In the genomic region with DNA sequence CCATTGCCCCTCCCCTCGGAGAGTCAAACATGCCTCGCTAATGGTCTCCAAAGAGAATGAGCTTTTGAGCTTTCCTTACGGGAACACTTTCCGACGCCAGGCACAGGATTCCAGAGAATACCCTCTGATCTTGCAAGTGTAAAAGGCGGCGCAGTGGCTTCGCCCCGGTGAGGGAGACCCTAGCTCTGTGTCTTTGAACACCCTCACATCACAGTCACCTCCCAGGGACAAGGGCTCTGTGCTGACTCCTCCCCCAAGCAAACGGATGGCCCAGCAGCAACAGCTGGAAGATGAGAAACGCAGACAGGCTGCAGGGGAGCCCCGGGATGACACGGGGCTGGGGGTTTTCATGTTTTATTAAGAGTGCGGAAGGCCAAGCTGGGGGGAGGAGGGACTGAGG, we compare ENCODE assay signal across 11 mouse cellular contexts. TPM values are rescaled to one million over a fixed set of nuclear protein-coding genes. Genes with fewer than 3 reads are reported as not detected.
DNase-seq lines count a peak whose midpoint lies in the region; ATAC-seq and TF ChIP-seq lines count a peak whose summit lies in the region.
"Had no signal": no experiment of that assay in that cellular context is flagged by ENCODE, and none has a peak within 500 bp of the region (broad histone marks: within the 10 kb centered on the region; RNA-seq: fewer than 3 reads in every experiment).

No protein-coding gene starts in this region.

- H3K4me3 ChIP-seq in heart, embryonic 13.5 days = no peak overlapping the region
- H3K4me3 ChIP-seq in heart, embryonic 10.5 days = no peak overlapping the region
- no peak overlapping the region for H3K4me3 ChIP-seq in hindbrain, embryonic 12.5 days
- no peak overlapping the region for H3K4me3 ChIP-seq in midbrain, embryonic 15.5 days
- no peak overlapping the region for H3K4me3 ChIP-seq in cerebellum, adult 2 months (replicated peaks; ENCODE audit: insufficient read depth, low read depth, low read length)

- ATAC-seq in heart, embryonic 13.5 days (ENCODE audit: extremely low read depth, insufficient number of reproducible peaks, low FRiP score, low TSS enrichment) = no peak
- ATAC-seq in hindbrain, embryonic 12.5 days (ENCODE audit: low FRiP score) = 0 out of 2 replicates have a peak, but pooled peaks have one; percentile 11
- peak; percentile 69; the same call in 1 of the 2 replicates for ATAC-seq in midbrain, embryonic 15.5 days (replicated peaks)
- ATAC-seq in megakaryocyte progenitor cell, adult 5-6 weeks (replicated peaks; ENCODE audit: poor library complexity) = no peak
- ATAC-seq: CD4-positive, CD25-positive, alpha-beta regulatory T cell, adult 4 months had no signal

- no peak for DNase-seq in heart, embryonic 10.5 days (ENCODE audit: low spot score)
- DNase-seq in embryo, embryonic 11 days = peak; percentile 63
- DNase-seq in layer of hippocampus, postnatal 25 days (ENCODE audit: extremely low spot score in 1 of 2, low spot score in 1 of 2) = no peak
- no peak for DNase-seq in cerebellum, adult 2 months
- DNase-seq: heart, postnatal 10 days; liver had no signal

- H3K9ac ChIP-seq in heart, embryonic 13.5 days = no peak overlapping the region
- no peak overlapping the region for H3K9ac ChIP-seq in hindbrain, embryonic 12.5 days
- H3K9ac ChIP-seq in midbrain, embryonic 15.5 days = no peak overlapping the region

- no peak for TF ChIP-seq CTCF in cerebellum, adult 2 months (IDR thresholded peaks at IDR 0.05; ENCODE audit: borderline replicate concordance, insufficient read depth, low read depth, low read length)

- peaks cover 78% of the 10 kb centered on the region for H3K27me3 ChIP-seq in heart, embryonic 13.5 days (replicated peaks)
- H3K27me3 ChIP-seq in heart, embryonic 10.5 days (ENCODE audit: insufficient read depth, poor library complexity, severe bottlenecking) = peaks cover 74% of the 10 kb centered on the region
- H3K27me3 ChIP-seq in hindbrain, embryonic 12.5 days = peaks cover 13% of the 10 kb centered on the region
- peaks cover 6% of the 10 kb centered on the region; the same call in 1 of the 2 replicates for H3K27me3 ChIP-seq in midbrain, embryonic 15.5 days (replicated peaks)
- H3K27me3 ChIP-seq in cerebellum, adult 2 months (ENCODE audit: control insufficient read depth, insufficient read depth, low read length) = peaks cover 1% of the 10 kb centered on the region; the same call in 1 of the 2 replicates

- peak overlapping the region; percentile 25 for H3K4me2 ChIP-seq in heart, embryonic 13.5 days
- H3K4me2 ChIP-seq in hindbrain, embryonic 12.5 days (replicated peaks) = peak overlapping the region; percentile 36
- peak overlapping the region; percentile 24 for H3K4me2 ChIP-seq in midbrain, embryonic 15.5 days

- H3K9me3 ChIP-seq in heart, embryonic 13.5 days = no peaks in the 10 kb centered on the region
- no peaks in the 10 kb centered on the region for H3K9me3 ChIP-seq in heart, embryonic 10.5 days
- no peaks in the 10 kb centered on the region for H3K9me3 ChIP-seq in hindbrain, embryonic 12.5 days (replicated peaks)
- no peaks in the 10 kb centered on the region for H3K9me3 ChIP-seq in midbrain, embryonic 15.5 days

- no peak overlapping the region for H3K27ac ChIP-seq in heart, embryonic 13.5 days (replicated peaks)
- no peak overlapping the region for H3K27ac ChIP-seq in heart, embryonic 10.5 days
- no peak overlapping the region for H3K27ac ChIP-seq in hindbrain, embryonic 12.5 days
- H3K27ac ChIP-seq in midbrain, embryonic 15.5 days = no peak overlapping the region
- H3K27ac ChIP-seq in cerebellum, adult 2 months (ENCODE audit: insufficient read depth, low read length) = no peak overlapping the region

- no peaks in the 10 kb centered on the region for H3K36me3 ChIP-seq in heart, embryonic 13.5 days
- no peaks in the 10 kb centered on the region for H3K36me3 ChIP-seq in heart, embryonic 10.5 days
- H3K36me3 ChIP-seq in hindbrain, embryonic 12.5 days = no peaks in the 10 kb centered on the region
- no peaks in the 10 kb centered on the region for H3K36me3 ChIP-seq in midbrain, embryonic 15.5 days (replicated peaks)

- no peak for TF ChIP-seq POLR2A in cerebellum, adult 2 months (IDR thresholded peaks at IDR 0.05; ENCODE audit: borderline replicate concordance, insufficient read depth, low read length)

- WGBS in heart, embryonic 13.5 days = 7% methylated on average over 14 of the region's 14 CpGs
- WGBS in heart, embryonic 10.5 days = 8% methylated on average over 14 of the region's 14 CpGs
- 6% methylated on average over 14 of the region's 14 CpGs for WGBS in hindbrain, embryonic 12.5 days
- WGBS in midbrain, embryonic 15.5 days = 5% methylated on average over 14 of the region's 14 CpGs
- 15% methylated on average over 14 of the region's 14 CpGs for WGBS in cerebellum, adult 2 months

- peaks cover 8% of the 10 kb centered on the region for H3K4me1 ChIP-seq in heart, embryonic 13.5 days
- peaks cover 7% of the 10 kb centered on the region for H3K4me1 ChIP-seq in heart, embryonic 10.5 days
- H3K4me1 ChIP-seq in hindbrain, embryonic 12.5 days = peaks cover 46% of the 10 kb centered on the region
- peaks cover 25% of the 10 kb centered on the region for H3K4me1 ChIP-seq in midbrain, embryonic 15.5 days
- H3K4me1 ChIP-seq in cerebellum, adult 2 months (ENCODE audit: control insufficient read depth, insufficient read depth, low read length) = no peaks in the 10 kb centered on the region; the same call in 1 of the 2 replicates

RNA-seq across cellular contexts. Expression of a gene that starts 6.0 kb away (rescaled TPM):
- 0.36 and 0.39 TPM in 2 replicates for polyA plus RNA-seq in heart, embryonic 13.5 days (2015; fragmentation: Nextera tagmentation; extraction: Ambion mirVana)
- polyA plus RNA-seq in heart, embryonic 10.5 days (2016; fragmentation: Nextera tagmentation; extraction: Ambion mirVana) = 0.58 and 1.0 TPM in 2 replicates
- polyA plus RNA-seq in hindbrain, embryonic 12.5 days (2016; fragmentation: Nextera tagmentation; extraction: Ambion mirVana) = 13.3 and 16.5 TPM in 2 replicates
- polyA plus RNA-seq in midbrain, embryonic 15.5 days (2015; fragmentation: Nextera tagmentation; extraction: Ambion mirVana) = 5.9 and 6.7 TPM in 2 replicates
- under 1 TPM; 0.71 to 0.87 TPM for total RNA-seq in layer of hippocampus, postnatal 25 days (2021)
- not detected in 2 replicates for total RNA-seq in megakaryocyte progenitor cell, adult 5-6 weeks (2015)
- not detected in 2 replicates for total RNA-seq in megakaryocyte progenitor cell, adult 5-6 weeks (2017)
- 1.6 and 1.9 TPM in 2 replicates for polyA plus RNA-seq in cerebellum, adult 2 months (2012; rRNA removed)
- polyA plus RNA-seq: CD4-positive, CD25-positive, alpha-beta regulatory T cell, adult 4 months had no signal

Comparison
In these comparisons a context has a peak if more than half of its experiments do, and no peak if none do; other contexts are left out.
1. ATAC-seq: peak in hindbrain, embryonic 12.5 days (single experiment) and midbrain, embryonic 15.5 days (single experiment); none in heart, embryonic 13.5 days (single experiment) and megakaryocyte progenitor cell, adult 5-6 weeks (single experiment).
2. Peak in every context shown above with its lines, with median percentiles within 50 percentile points of each other: H3K4me2 ChIP-seq.